Mouse (Mus musculus): Measurements from ENCODE around the gene Cask.

DNA sequence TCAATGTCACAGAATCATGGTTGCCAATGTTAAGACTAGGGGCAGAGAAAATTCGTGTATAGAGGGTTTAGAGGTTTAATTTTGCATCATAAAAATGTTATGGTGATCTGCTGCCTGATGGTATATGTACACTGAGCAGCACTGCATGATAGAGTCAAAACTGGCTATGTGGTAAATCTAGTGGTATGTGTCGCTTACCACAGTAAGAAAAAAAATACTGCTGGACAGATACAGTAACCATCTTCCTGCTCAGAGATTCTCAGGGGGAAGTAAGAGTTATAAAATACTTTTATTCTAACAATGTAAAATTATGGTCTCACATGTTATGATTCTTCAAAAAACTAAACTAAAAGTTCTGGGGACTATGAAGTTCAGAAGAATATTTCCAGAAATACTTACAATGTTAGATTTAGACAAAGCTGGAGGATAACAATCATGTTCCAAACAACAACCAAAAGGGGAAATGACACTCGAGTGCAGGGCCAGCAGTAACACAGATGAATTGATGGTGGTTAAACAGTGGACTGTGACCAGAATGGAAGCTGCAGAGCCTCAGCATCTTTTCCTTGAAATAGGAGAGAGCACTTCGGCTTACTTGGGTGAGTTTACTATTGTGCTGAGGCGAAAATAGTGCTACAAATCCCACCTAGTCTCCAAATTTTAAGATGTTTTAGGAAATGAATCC lies 219.4 kb downstream of the Cask start, which contains the start of gene Gpr34:
- no peak for TF ChIP-seq HCFC1 (IDR thresholded peaks at IDR 0.05; ENCODE audit: low read depth, low read length)
- TF ChIP-seq MAFK (IDR thresholded peaks at IDR 0.05; ENCODE audit: borderline replicate concordance, low read depth, low read length): no peak
- TF ChIP-seq POLR2A (IDR thresholded peaks at IDR 0.05; ENCODE audit: control insufficient read depth in 1 of 2, insufficient read depth in 1 of 2, low read depth in 1 of 2, low read length in 2 of 2, poor library complexity in 1 of 2): no peak
- no peak for TF ChIP-seq GATA1 (IDR thresholded peaks at IDR 0.05; ENCODE audit: low read depth, low read length)
- TF ChIP-seq MEF2A (IDR thresholded peaks at IDR 0.05; ENCODE audit: extremely low read depth, insufficient replicate concordance, low read depth, low read length, poor library complexity, severe bottlenecking): no peak
- TF ChIP-seq ETS1 (IDR thresholded peaks at IDR 0.05; ENCODE audit: low read depth, low read length): no peak
- no peak for TF ChIP-seq TBP (IDR thresholded peaks at IDR 0.05; ENCODE audit: low read depth, low read length)
- no peak for TF ChIP-seq CHD2 (IDR thresholded peaks at IDR 0.05; ENCODE audit: low read length)
